Mouse (Mus musculus): Measurements from ENCODE around the gene Tmem101.

Tmem101 gene

DNA sequence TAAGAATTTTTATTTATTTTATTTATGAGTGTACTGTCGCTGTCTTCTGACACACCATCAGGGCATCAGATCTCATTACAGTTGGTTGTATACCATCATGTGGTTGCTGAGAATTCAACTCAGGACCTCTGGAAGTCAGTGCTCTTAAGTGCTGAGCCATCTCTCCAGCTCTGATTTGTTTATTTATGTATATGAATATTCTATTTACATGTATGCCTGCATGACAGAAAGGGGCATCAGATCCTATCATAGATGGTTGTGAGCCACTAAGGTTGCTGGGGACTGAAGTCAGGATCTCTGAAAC lies 534 bp upstream of the Tmem101 start:
- no peak for DNase-seq (ENCODE audit: low read depth)

- DNase-seq (ENCODE audit: low read depth) = no peak
These were observed 8.8 kb downstream of the Tmem101 start for GRCm38 (mm10) chr11:102147213-102147989.

DNA sequence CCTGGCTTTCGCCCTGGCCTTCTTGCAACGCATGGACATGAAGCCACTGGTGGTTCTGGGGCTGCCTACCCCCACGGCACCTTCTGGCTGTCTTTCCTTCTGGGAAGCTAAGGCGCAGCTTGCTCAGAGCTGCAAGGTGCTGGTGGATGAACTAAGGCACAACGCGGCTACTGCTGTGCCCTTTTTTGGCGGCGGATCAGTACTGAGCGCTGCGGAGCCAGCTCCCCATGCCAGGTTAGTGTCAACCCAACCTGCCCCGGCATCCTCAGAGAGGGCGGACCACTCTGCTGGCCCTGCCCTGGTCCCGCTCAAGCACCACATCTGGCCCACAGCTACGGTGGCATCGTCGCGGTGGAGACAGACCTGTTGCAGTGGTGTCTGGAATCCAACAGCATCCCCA lies 9.7 kb downstream of the Tmem101 start:
- no peak for DNase-seq (ENCODE audit: low read depth)

- DNase-seq (ENCODE audit: low read depth) = no peak
These were observed 10.2 kb downstream of the Tmem101 start for GRCm38 (mm10) chr11:102146005-102146404.

DNA sequence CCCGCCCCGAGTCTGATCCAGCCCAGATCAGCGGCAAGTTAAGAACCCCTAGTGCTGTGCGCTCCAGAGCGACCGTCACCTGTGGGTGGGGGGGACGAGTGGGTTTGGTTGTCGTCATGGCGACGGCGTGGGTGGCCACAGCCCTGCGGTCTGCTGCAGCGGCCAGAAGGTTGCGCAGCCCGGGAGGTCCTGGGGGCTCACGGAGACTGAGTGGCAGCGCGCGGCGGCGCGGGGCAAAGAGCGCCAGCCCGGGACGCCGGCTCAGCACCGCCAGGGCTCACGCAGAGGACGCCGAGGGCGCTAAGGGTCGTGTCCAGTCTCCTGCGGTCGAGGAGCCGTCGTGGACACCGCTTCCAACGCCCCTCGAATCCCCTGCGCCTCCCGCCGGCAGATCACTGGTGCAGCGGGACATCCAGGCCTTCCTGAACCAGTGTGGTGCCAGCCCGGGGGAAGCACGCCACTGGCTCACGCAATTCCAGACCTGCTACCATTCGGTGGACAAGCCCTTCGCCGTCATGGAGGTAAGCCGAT lies 10.7 kb downstream of the Tmem101 start, which contains the start of gene Nags:
Nags (plus strand) TSS at position 43 of the 531 bp plus-strand sequence.
- no peak for DNase-seq (ENCODE audit: low read depth)

GRCm38 (mm10) chr11:102144957-102145470 lies 11.2 kb downstream of the Tmem101 start:
- DNase-seq (ENCODE audit: low read depth) = no peak

DNA sequence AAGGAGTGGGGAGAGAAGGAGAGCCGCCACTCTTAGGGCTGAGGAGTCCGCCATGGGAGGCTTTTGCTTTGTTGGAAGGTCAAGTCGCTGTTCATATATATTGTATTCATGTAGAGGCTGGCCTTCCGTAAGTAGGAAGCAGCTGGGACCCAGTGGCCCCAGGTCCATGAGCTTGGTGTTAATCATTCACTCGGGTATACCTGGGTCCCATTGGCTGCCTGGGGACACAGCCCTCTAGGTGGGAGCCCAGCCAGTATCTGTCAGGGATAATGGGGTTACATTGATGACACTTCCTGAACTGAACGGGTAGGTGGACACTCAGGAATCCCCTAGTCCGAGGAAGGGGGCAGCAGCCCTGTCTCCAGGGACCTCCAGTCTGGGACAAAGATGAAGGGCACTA lies 13.8 kb downstream of the Tmem101 start:
- no peak for DNase-seq (ENCODE audit: low read depth)

GRCm38 (mm10) chr11:102140508-102140907 lies 15.7 kb downstream of the Tmem101 start:
- DNase-seq (ENCODE audit: low read depth) = peak; percentile 20

DNA sequence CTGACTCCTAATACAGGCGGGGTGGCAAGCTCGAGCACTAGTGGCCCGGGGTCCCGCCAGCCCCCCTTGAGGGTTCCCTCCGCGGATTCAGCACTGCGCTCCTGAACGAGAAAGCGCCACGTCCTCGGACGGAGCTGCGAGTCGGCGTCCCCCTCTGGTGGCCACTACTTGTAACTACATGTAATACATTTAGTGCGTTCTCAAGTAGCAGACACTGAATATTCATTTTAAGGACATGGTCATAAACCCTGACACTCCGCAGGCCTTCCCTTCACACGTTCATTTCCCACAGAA lies 17.8 kb downstream of the Tmem101 start:
- DNase-seq (ENCODE audit: low read depth) = peak; percentile 9

DNA sequence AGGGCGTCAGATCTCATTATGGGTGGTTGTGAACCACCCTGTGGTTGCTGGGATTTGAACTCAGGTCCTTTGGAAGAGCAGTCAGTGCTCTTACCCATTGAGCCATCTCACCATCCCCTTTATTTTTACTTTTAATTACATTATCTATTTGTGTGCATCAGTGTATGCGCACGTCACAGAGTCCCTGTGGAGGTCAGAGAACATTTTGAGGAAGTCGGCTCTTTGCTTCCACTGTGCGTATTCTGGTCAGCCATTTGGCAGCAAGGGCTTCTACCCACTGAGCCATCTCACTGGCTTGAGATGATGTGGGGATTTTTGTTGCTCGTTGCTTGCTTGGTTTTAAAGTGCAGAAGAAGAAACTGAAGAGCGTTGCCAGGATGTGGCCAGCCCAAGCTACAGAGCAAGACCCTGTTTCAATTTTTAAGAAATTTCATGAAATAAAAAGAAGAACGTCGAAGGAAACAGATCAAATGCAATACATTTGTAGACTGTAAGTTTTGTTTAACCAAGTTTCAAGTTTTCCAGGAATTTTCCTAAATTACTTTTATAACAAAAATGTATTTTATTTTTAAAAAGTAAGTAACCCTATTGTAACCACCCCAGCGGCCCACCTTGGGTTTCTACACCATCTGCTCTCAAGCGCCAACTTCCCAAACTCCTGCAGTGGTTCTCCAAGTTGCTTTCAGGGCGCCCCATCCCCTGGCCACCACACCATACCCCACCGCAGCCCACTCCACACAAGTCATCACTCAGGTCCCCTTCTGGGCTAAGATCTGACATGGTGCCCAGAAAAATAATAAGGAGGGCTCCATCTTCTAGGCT lies 18.4 kb downstream of the Tmem101 start:
- no peak for DNase-seq (ENCODE audit: low read depth)

DNA sequence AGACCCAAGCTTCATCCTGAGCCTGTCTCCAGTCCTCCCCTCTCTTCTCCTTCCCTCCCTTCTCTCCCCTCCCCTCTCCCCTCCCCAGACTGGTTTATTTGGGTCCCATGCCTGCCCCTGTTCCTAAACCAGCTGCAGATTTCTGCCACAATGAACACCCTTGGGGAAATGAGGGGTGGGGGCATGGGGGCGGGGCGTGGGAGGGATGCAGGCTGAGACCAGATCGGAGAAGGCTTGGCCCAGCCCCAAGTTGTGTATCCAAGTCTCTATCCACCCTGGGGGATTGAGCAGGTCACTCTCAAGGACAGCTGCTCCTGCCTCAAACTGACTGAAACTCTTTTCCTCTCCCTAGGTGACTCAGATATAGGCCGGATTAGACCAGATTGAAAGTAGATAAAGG lies 21.7 kb downstream of the Tmem101 start:
- no peak for DNase-seq (ENCODE audit: low read depth)

- no peak for DNase-seq (ENCODE audit: low read depth)
These were observed 38.8 kb downstream of the Tmem101 start for GRCm38 (mm10) chr11:102117386-102117785.

GRCm38 (mm10) chr11:102116241-102116640 lies 40.0 kb downstream of the Tmem101 start:
- no peak for DNase-seq (ENCODE audit: low read depth)

DNA sequence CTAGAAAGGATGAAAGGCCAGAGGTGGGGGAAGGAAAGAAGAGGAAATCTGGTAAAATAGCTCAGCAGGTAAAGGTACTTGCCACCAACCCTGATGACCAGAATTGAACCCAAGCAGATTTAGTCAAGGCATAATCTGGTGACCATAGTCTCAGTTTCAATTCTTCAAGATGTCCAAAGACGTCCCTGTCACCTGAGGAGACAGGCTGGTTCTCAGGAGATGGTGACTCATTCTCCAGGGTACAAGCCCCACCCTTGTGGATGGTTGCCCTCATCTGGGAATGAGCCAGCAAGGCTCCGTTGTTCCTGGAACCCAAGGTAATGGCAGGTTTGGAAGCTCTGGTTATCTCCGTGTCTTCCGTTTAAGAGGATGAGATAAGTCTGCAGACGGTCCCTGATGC lies 44.6 kb downstream of the Tmem101 start:
- DNase-seq (ENCODE audit: low read depth) = no peak

- no peak for DNase-seq (ENCODE audit: low read depth)
These were observed 48.5 kb downstream of the Tmem101 start, which contains the start of gene Pyy for GRCm38 (mm10) chr11:102107732-102108131. Gene Pyy (minus strand): TSS chr11:102107832.

- DNase-seq (ENCODE audit: low read depth) = no peak
These were observed 49.3 kb downstream of the Tmem101 start for GRCm38 (mm10) chr11:102106911-102107310.
